Mouse (Mus musculus) CH12.LX (cell line): ENCODE measurements around the gene Cdh22. TPM values are rescaled to one million over a fixed set of nuclear protein-coding genes. Genes with fewer than 3 reads are reported as not detected.

ENCODE experiments used
- DNase-seq: peaks from one replicate; pipeline ENCODE4 v3.0.0-alpha.2; 2013; ENCODE audit errors: extremely low read depth
- H3K27ac ChIP-seq: 2 replicates; pipeline ENCODE4 v1.5.1; 2012; ENCODE audit warnings: low read depth, mild to moderate bottlenecking, control low read depth, moderate library complexity; ENCODE audit not compliant: insufficient read depth
- H3K27me3 ChIP-seq: replicated peaks from 2 replicates; pipeline ENCODE3; 2012; ENCODE audit warnings: inconsistent platforms
- H3K36me3 ChIP-seq, 2 experiments: replicated peaks in 1 of 2; 2 replicates each; pipeline versions ENCODE3 to v1.6.1; 2012; ENCODE audit warnings: inconsistent platforms in 1 of 2, low read length in 1 of 2, mild to moderate bottlenecking in 1 of 2, mixed read lengths in 1 of 2, moderate library complexity in 1 of 2; ENCODE audit not compliant: control insufficient read depth in 1 of 2, insufficient read depth in 1 of 2
- H3K4me1 ChIP-seq, 2 experiments: 2 replicates each; pipeline ENCODE4 v1.6.1; 2012; ENCODE audit warnings: inconsistent platforms in 1 of 2, moderate library complexity in 1 of 2; ENCODE audit not compliant: insufficient read depth in 2 of 2, control insufficient read depth in 1 of 2
- H3K4me2 ChIP-seq: 2 replicates; pipeline ENCODE4 v1.6.1; 2012; ENCODE audit warnings: low read depth, mild to moderate bottlenecking, control low read depth; ENCODE audit not compliant: poor library complexity, insufficient read depth, severe bottlenecking
- H3K4me3 ChIP-seq, 3 experiments: fragments of 150-350 bp in 1 of 3; sonication (generic) in 1 of 3; replicated peaks in 1 of 3; 2 replicates each; pipeline versions ENCODE3 to v1.5.1; 2011 to 2012; ENCODE audit warnings: low read depth in 2 of 3, low read length in 2 of 3, mild to moderate bottlenecking in 2 of 3, moderate library complexity in 2 of 3, control low read depth in 1 of 3, improper control_type of control experiment in 1 of 3, inconsistent platforms in 1 of 3, mixed read lengths in 1 of 3; ENCODE audit not compliant: poor library complexity in 1 of 3
- H3K79me2 ChIP-seq: replicated peaks from 2 replicates; pipeline ENCODE4 v1.6.1; 2012; ENCODE audit warnings: mild to moderate bottlenecking, moderate library complexity; ENCODE audit not compliant: control insufficient read depth, poor library complexity, insufficient read depth, severe bottlenecking; ENCODE audit errors: extremely low read depth
- H3K9ac ChIP-seq: 2 replicates; pipeline ENCODE4 v1.6.1; 2012; ENCODE audit warnings: low read depth, mild to moderate bottlenecking, control low read depth, moderate library complexity; ENCODE audit not compliant: insufficient read depth
- H3K9me3 ChIP-seq: replicated peaks from 2 replicates; pipeline ENCODE3; 2012; ENCODE audit warnings: low read length, inconsistent platforms, mixed read lengths
- BHLHE40 ChIP-seq: IDR thresholded peaks from 2 replicates; pipeline ENCODE4 v1.6.1; 2011; ENCODE audit warnings: mild to moderate bottlenecking, low read depth, low read length, improper control_type of control experiment
- CHD1 ChIP-seq: IDR thresholded peaks from 2 replicates; pipeline ENCODE4 v1.6.1; 2012; ENCODE audit warnings: low read depth, low read length, improper control_type of control experiment, inconsistent platforms
- CTCF ChIP-seq, 2 experiments: IDR thresholded peaks in 1 of 2; conservative IDR thresholded peaks in 1 of 2; 2 replicates each; pipeline ENCODE4 v1.5.1; 2011 to 2012; ENCODE audit warnings: low read depth in 2 of 2, low read length in 2 of 2, improper control_type of control experiment in 1 of 2, inconsistent platforms in 1 of 2, mild to moderate bottlenecking in 1 of 2, moderate library complexity in 1 of 2
- EP300 ChIP-seq: IDR thresholded peaks from 2 replicates; pipeline ENCODE4 v1.6.1; 2011; ENCODE audit warnings: low read length, improper control_type of control experiment
- ETS1 ChIP-seq: conservative IDR thresholded peaks from 2 replicates; pipeline ENCODE4 v1.6.1; 2012; ENCODE audit warnings: low read depth, mild to moderate bottlenecking, inconsistent platforms, low read length, improper control_type of control experiment, moderate library complexity
- IRF4 ChIP-seq: IDR thresholded peaks from 2 replicates; pipeline ENCODE4 v1.6.1; 2014; ENCODE audit warnings: low read depth, mild to moderate bottlenecking, inconsistent platforms, low read length, improper control_type of control experiment
- JUN ChIP-seq: IDR thresholded peaks from 2 replicates; pipeline ENCODE4 v1.6.1; 2011; ENCODE audit warnings: low read depth, mild to moderate bottlenecking, low read length, improper control_type of control experiment, moderate library complexity; ENCODE audit not compliant: insufficient read depth
- JUND ChIP-seq: conservative IDR thresholded peaks from 2 replicates; pipeline ENCODE4 v1.6.1; 2011; ENCODE audit warnings: low read depth, low read length, improper control_type of control experiment
- KAT2A ChIP-seq: IDR thresholded peaks from 2 replicates; pipeline ENCODE4 v1.6.1; 2012; ENCODE audit warnings: low read length, improper control_type of control experiment, inconsistent platforms; ENCODE audit not compliant: insufficient replicate concordance
- NELFE ChIP-seq: IDR thresholded peaks from 2 replicates; pipeline ENCODE4 v1.6.1; 2011; ENCODE audit warnings: low read depth, low read length, improper control_type of control experiment
- SIN3A ChIP-seq: IDR thresholded peaks from 2 replicates; pipeline ENCODE4 v1.6.1; 2012; ENCODE audit warnings: low read length, improper control_type of control experiment, inconsistent platforms
- ZMIZ1 ChIP-seq: IDR thresholded peaks from 2 replicates; pipeline ENCODE4 v1.6.1; 2012; ENCODE audit warnings: low read depth, mild to moderate bottlenecking, inconsistent platforms, low read length, improper control_type of control experiment
- dilution Hi-C: fragments of 300-500 bp; cut with MboI; formaldehyde crosslinking; loops from 2 replicates; pipeline ENCODE4 v1.14.3; 2020; ENCODE audit warnings: low sequenced_read_pairs; ENCODE audit not compliant: extremely low pct_unique_long_range_greater_than_20kb, extremely low pct_ligation_motif_present
- in situ Hi-C: fragments of 300-500 bp; cut with MboI; formaldehyde crosslinking; loops from 3 replicates; pipeline ENCODE4 v1.14.3; 2019; ENCODE audit warnings: low sequenced_read_pairs, low pct_ligation_motif_present, low pct_unique_long_range_greater_than_20kb, mixed read lengths
- polyA plus RNA-seq: library from polyadenylated mRNA; unstranded; fragments of >175 nt; gene quantifications from 2 replicates; pipeline ENCODE4 v1.2.1, GENCODE M21; 2012; ENCODE audit warnings: low read depth; ENCODE audit not compliant: insufficient read length
- total RNA-seq, 2 experiments: library from RNA; depleted of rRNA; stranded (reverse); fragments of 300-350 nt in 1 of 2; fragments of >200 nt in 1 of 2; gene quantifications; 2 replicates each; pipeline ENCODE4 v1.2.3; 2012 to 2014

Gene Cdh22
- total and polyA plus RNA-seq, 3 experiments, result 0.08 TPM; not detected in 2

DNA sequence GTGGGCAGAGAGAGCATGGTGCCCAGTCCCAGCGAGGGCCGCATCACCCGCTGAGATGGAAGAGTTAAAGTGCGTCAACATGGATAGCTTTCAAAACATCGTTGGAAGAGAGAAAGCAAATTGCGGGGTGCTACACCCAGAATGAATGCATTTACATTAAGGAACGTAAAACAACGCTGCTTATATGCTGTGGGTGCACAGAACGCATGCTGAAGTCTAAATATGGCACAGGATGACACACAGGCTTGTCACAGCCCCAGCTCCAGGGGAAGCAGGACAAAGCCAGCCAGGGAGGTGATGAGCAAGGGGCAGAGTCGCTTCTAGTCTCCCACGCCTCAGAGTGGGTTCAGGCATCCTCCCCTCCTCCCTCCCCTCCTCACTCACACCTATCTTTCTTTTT is 27.0 kb downstream of the Cdh22 start:
- dilution Hi-C loops, result no loop called here
- H3K27me3 ChIP-seq, result peaks cover 90% of the 10 kb centered on the region

DNA sequence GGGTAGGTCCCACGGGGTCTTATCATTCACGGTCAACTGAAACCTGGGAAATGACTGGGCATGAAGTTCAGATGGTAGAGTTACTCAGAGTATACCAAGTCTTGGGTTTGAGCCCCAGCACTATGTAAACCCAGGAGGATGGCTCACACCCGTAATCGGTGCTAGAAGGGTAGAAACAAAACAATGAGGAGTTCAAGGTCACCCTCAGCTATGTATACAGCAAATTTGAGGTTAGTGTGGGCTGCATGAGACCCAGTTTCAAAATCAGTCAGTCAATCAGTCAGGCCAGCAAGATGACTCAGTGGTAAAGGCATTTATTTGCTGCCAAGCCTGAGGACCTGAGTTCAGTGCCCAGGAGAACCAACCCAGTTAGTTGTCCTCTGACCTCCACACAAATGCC is 27.6 kb downstream of the Cdh22 start:
- no peaks in the 10 kb centered on the region for H3K36me3 ChIP-seq
- H3K9me3 ChIP-seq, result no peaks in the 10 kb centered on the region
- H3K4me3 ChIP-seq, result no peak overlapping the region
- peak; percentile 3 for DNase-seq
- dilution Hi-C loops, result no loop called here
- H3K9ac ChIP-seq, result no peak overlapping the region
- H3K27ac ChIP-seq, result no peak overlapping the region
- no peak overlapping the region for H3K4me2 ChIP-seq
- TF ChIP-seq JUN, result no peak
- no peak for TF ChIP-seq CHD1
- TF ChIP-seq BHLHE40, result peak; percentile 65
- TF ChIP-seq EP300, result peak; percentile 39; the same call in 1 of the 2 replicates
- TF ChIP-seq JUND, result peak; percentile 36; the same call in 1 of the 2 replicates
- TF ChIP-seq IRF4, result peak; percentile 66
- peaks cover 0 to 11% of the 10 kb centered on the region in 2 experiments; a peak in 1 of 4 replicates for H3K4me1 ChIP-seq
- H3K27me3 ChIP-seq, result peaks cover 89% of the 10 kb centered on the region
- no peaks in the 10 kb centered on the region for H3K79me2 ChIP-seq
- in situ Hi-C loops, result no loop called here

More for the DNA sequence above, 27.0 kb downstream of the Cdh22 start:
- Histone ChIP-seq H3K4me1 (peaks cover 0 to 11% of the 10 kb centered on the region in 2 experiments; a peak in 1 of 4 replicates), H3K4me3 (no peak overlapping the region), H3K9ac (no peak overlapping the region), H3K4me2 (no peak overlapping the region), H3K36me3 (no peaks in the 10 kb centered on the region), H3K79me2 (no peaks in the 10 kb centered on the region), H3K27ac (no peak overlapping the region), H3K9me3 (no peaks in the 10 kb centered on the region)
- in situ Hi-C loops, result no loop called here
- DNase-seq, result no peak
- TF ChIP-seq JUN, result no peak
- no peak for TF ChIP-seq ETS1
- no peak for TF ChIP-seq NELFE

GRCm38 (mm10) chr2:165205486-165205885 is 29.2 kb downstream of the Cdh22 start:
- TF ChIP-seq ZMIZ1 (no peak), SIN3A (no peak), KAT2A (no peak), CTCF (conservative IDR thresholded peaks at IDR 0.05 in 1 of 2, IDR thresholded peaks at IDR 0.05 in 1 of 2; ENCODE audit: low read depth in 2 of 2, low read length in 2 of 2) (no peak), IRF4 (no peak), EP300 (no peak), JUN (no peak)
- in situ Hi-C loops, result no loop called here
- dilution Hi-C loops, result no loop called here
- Histone ChIP-seq H3K4me1 (peaks cover 0 to 7% of the 10 kb centered on the region in 2 experiments; a peak in 1 of 4 replicates), H3K27me3 (peaks cover 89% of the 10 kb centered on the region), H3K79me2 (no peaks in the 10 kb centered on the region), H3K9me3 (no peaks in the 10 kb centered on the region), H3K36me3 (no peaks in the 10 kb centered on the region), H3K9ac (no peak overlapping the region), H3K4me3 (no peak overlapping the region), H3K27ac (no peak overlapping the region), H3K4me2 (no peak overlapping the region)
- no peak for DNase-seq
